8 mouse cellular contexts compared by ENCODE assay signal in the genomic region with DNA sequence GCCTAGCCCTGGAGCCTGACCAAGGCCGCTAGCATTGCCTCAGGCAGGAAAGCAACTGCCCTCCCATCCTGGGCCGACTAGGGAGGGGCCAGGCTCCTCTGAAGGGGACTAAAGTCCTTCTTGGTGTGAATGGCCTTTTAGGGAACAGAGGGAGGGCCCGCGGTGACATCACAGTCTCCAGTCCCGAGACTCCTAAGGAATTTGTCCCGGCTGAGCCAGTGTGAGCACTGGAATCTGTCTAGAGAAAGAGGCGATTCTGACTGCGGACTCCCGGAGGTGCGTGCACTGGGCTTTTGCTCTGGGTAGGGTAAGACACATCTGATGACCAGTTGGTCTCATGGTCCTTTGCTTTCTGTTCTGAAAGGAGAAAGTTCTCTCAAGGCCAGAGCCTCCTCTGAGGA.
DNase-seq lines count a peak whose midpoint lies in the region; ATAC-seq and TF ChIP-seq lines count a peak whose summit lies in the region.

No protein-coding gene starts in this region.

- H3K4me1 ChIP-seq in embryonic facial prominence, embryonic 11.5 days (ENCODE audit: control insufficient read depth, insufficient read depth, low read length) = peaks cover 10% of the 10 kb centered on the region; the same call in 1 of the 2 replicates
- peaks cover 30% of the 10 kb centered on the region for H3K4me1 ChIP-seq in heart, adult 2 months (ENCODE audit: control insufficient read depth, insufficient read depth, low read length)
- peaks cover 18% of the 10 kb centered on the region; the same call in 1 of the 2 replicates for H3K4me1 ChIP-seq in kidney, adult 2 months (ENCODE audit: control insufficient read depth, insufficient read depth, low read length)
- H3K4me1 ChIP-seq in lung, embryonic 14.5 days (ENCODE audit: insufficient read depth) = peaks cover 35% of the 10 kb centered on the region

- 1% methylated on average over 10 of the region's 10 CpGs for WGBS in embryonic facial prominence, embryonic 11.5 days
- 7% methylated on average over 10 of the region's 10 CpGs for WGBS in heart, adult 2 months
- 6% methylated on average over 10 of the region's 10 CpGs for WGBS in kidney, adult 2 months
- under 1% methylated on average over 10 of the region's 10 CpGs for WGBS in lung, embryonic 14.5 days

- peak; percentile 69 for TF ChIP-seq EP300 in heart, adult 2 months (IDR thresholded peaks at IDR 0.05; ENCODE audit: insufficient read depth, low read depth, low read length)

- H3K4me2 ChIP-seq in embryonic facial prominence, embryonic 11.5 days (ENCODE audit: low read depth, low read length) = peak overlapping the region; percentile 47
- H3K4me2 ChIP-seq in lung, embryonic 14.5 days = peak overlapping the region; percentile 74

- peak overlapping the region; percentile 56 for H3K9ac ChIP-seq in embryonic facial prominence, embryonic 11.5 days (replicated peaks; ENCODE audit: low read length)
- H3K9ac ChIP-seq in heart, adult 2 months (ENCODE audit: low read depth, low read length) = peak overlapping the region; percentile 67
- H3K9ac ChIP-seq in lung, embryonic 14.5 days = peak overlapping the region; percentile 61

- no peaks in the 10 kb centered on the region for H3K27me3 ChIP-seq in embryonic facial prominence, embryonic 11.5 days (ENCODE audit: control insufficient read depth, insufficient read depth, low read length)
- H3K27me3 ChIP-seq in heart, adult 2 months (ENCODE audit: control insufficient read depth, insufficient read depth, low read length) = no peaks in the 10 kb centered on the region
- no peaks in the 10 kb centered on the region for H3K27me3 ChIP-seq in kidney, adult 2 months (replicated peaks; ENCODE audit: control insufficient read depth, insufficient read depth, low read length)
- no peaks in the 10 kb centered on the region for H3K27me3 ChIP-seq in lung, embryonic 14.5 days (ENCODE audit: insufficient read depth, low read length)

- H3K79me2 ChIP-seq in heart, adult 2 months (replicated peaks; ENCODE audit: control insufficient read depth, insufficient read depth, low read length) = peaks cover 7% of the 10 kb centered on the region

- peak overlapping the region; percentile 37 for H3K4me3 ChIP-seq in embryonic facial prominence, embryonic 11.5 days (ENCODE audit: low read depth, low read length)
- peak overlapping the region; percentile 56 for H3K4me3 ChIP-seq in heart, adult 2 months
- H3K4me3 ChIP-seq in kidney, adult 2 months (ENCODE audit: insufficient read depth, low read depth, low read length) = peak overlapping the region; percentile 71
- peak overlapping the region; percentile 46 for H3K4me3 ChIP-seq in lung, embryonic 14.5 days (ENCODE audit: low read depth, low read length)

- H3K36me3 ChIP-seq in embryonic facial prominence, embryonic 11.5 days (replicated peaks; ENCODE audit: control insufficient read depth, insufficient read depth, low read depth, low read length) = no peaks in the 10 kb centered on the region
- H3K36me3 ChIP-seq in heart, adult 2 months (ENCODE audit: control insufficient read depth, insufficient read depth, low read length) = peaks cover 29% of the 10 kb centered on the region
- H3K36me3 ChIP-seq in kidney, adult 2 months (ENCODE audit: control insufficient read depth, insufficient read depth, low read length) = no peaks in the 10 kb centered on the region
- H3K36me3 ChIP-seq in lung, embryonic 14.5 days (ENCODE audit: insufficient read depth) = peaks cover 5% of the 10 kb centered on the region; the same call in 1 of the 2 replicates

- peak; percentile 98 for TF ChIP-seq POLR2A in heart, adult 2 months (IDR thresholded peaks at IDR 0.05; ENCODE audit: insufficient read depth, low read depth, low read length)
- TF ChIP-seq POLR2A in kidney, adult 2 months (IDR thresholded peaks at IDR 0.05; ENCODE audit: low read depth, low read length) = peak; percentile 59

- DNase-seq in layer of hippocampus, adult 9-11 months = peak; percentile 18
- DNase-seq in layer of hippocampus, adult 8-10 months (ENCODE audit: low spot score in 2 of 2) = no peak
- DNase-seq in embryonic facial prominence, embryonic 11.5 days (ENCODE audit: low spot score) = peak; percentile 79
- DNase-seq in heart, adult 2 months = peak; percentile 89 to 94
- DNase-seq in kidney, adult 2 months = peak; percentile 97
- DNase-seq in lung, embryonic 14.5 days = peak; percentile 95
- DNase-seq in retina, embryonic 14.5 days (ENCODE audit: low spot score) = peak; percentile 65

- TF ChIP-seq CTCF in heart, adult 2 months (IDR thresholded peaks at IDR 0.05) = no peak
- TF ChIP-seq CTCF in kidney, adult 2 months (conservative IDR thresholded peaks at IDR 0.05; ENCODE audit: insufficient read depth, insufficient read length, low read depth, low read length) = no peak
- no peak for TF ChIP-seq CTCF in lung, embryonic 14.5 days (IDR thresholded peaks at IDR 0.05; ENCODE audit: low read depth)

- intact Hi-C loops in heart, adult 2 months (cut with DNase I) = loop anchor here (1.0 kb wide), 2 partner anchors 32 to 172 kb away; no protein-coding TSS in a partner anchor

- H3K9me3 ChIP-seq in embryonic facial prominence, embryonic 11.5 days (replicated peaks; ENCODE audit: control insufficient read depth, low read length) = no peaks in the 10 kb centered on the region
- H3K9me3 ChIP-seq in lung, embryonic 14.5 days (ENCODE audit: low read depth, low read length) = no peaks in the 10 kb centered on the region

- peak; percentile 84 for ATAC-seq in embryonic facial prominence, embryonic 11.5 days (replicated peaks; ENCODE audit: insufficient number of reproducible peaks, low FRiP score, low TSS enrichment, low read depth)
- ATAC-seq in lung, embryonic 14.5 days (ENCODE audit: insufficient read depth) = peak; percentile 90
- ATAC-seq in megakaryocyte-erythroid progenitor cell, adult 5-6 weeks (replicated peaks; ENCODE audit: low FRiP score, low TSS enrichment, poor library complexity, severe bottlenecking) = no peak

- peak overlapping the region; percentile 41 for H3K27ac ChIP-seq in embryonic facial prominence, embryonic 11.5 days (replicated peaks; ENCODE audit: low read depth, low read length)
- peak overlapping the region; percentile 94 for H3K27ac ChIP-seq in heart, adult 2 months
- H3K27ac ChIP-seq in kidney, adult 2 months (ENCODE audit: insufficient read depth, low read depth, low read length) = peak overlapping the region; percentile 92
- H3K27ac ChIP-seq in lung, embryonic 14.5 days (ENCODE audit: low read depth) = peak overlapping the region; percentile 92

Comparison
In these comparisons a context has a peak if more than half of its experiments do, and no peak if none do; other contexts are left out.
1. DNase-seq: peak in layer of hippocampus, adult 9-11 months (single experiment), embryonic facial prominence, embryonic 11.5 days (single experiment), heart, adult 2 months (2 of 2), kidney, adult 2 months (single experiment), lung, embryonic 14.5 days (single experiment) and retina, embryonic 14.5 days (single experiment); none in layer of hippocampus, adult 8-10 months (0 of 2).
2. H3K27ac ChIP-seq: peak in every context shown above with its lines; median percentile 94 in heart, adult 2 months; 92 in kidney, adult 2 months; 92 in lung, embryonic 14.5 days; 41 in embryonic facial prominence, embryonic 11.5 days.
3. Peak in every context shown above with its lines, with median percentiles within 50 percentile points of each other: H3K4me3 ChIP-seq and H3K9ac ChIP-seq.